Mouse (Mus musculus) cerebral cortex, adult 2 months (tissue): ENCODE results near the gene 2900026A02Rik.

Source experiments
- WGBS: fragments of 180-500 bp; shearing (Covaris S2); methylation state at CpG from one replicate; pipeline ENCODE4 v1.1.7; 2018; 5-methylcytosine and 5-hydroxymethylcytosine counted together

2900026A02Rik gene

DNA sequence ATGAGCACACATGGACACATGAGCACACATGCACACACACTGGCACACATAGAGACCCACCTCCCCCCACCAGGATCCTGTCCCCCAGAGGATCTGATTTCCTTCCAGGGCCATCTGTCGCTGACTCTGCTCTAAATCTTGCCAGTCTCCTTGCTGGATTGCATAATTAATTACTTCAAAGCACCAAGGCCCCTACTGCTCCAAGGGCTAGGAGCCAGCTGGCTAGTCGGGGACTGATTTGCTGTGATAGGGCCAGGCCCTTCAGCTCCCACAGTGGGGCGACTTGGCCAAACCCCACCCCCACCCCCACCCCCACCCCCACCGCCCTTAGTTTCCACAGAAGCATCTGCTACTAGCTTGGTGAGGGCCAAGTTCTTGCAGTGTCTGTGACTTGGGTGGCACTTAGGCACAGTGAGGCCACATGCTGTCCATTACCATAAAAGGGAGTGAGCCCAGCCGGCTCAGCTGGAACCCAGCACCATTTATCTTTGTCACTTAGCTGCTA, 179.4 kb downstream of the 2900026A02Rik start:
- 11% methylated on average over 5 of the region's 5 CpGs for WGBS

GRCm38 (mm10) chr5:113040776-113041175, 180.3 kb downstream of the 2900026A02Rik start:
- WGBS, result 43% methylated on average over 6 of the region's 6 CpGs

GRCm38 (mm10) chr5:113038601-113039000, 182.4 kb downstream of the 2900026A02Rik start:
- 50% methylated on average over 6 of the region's 6 CpGs for whole genome bisulfite sequencing
